Mouse (Mus musculus) midbrain, embryonic 16.5 days (tissue): Measurements from ENCODE around the gene Rcn1. TPM values are rescaled to one million over a fixed set of nuclear protein-coding genes. Genes with fewer than 3 reads are reported as not detected.

Experiments
- ATAC-seq: fragments of 200-750 bp; cut with Nextera tagmentation; 2 replicates; pipeline ENCODE4 v1.8.0; 2017; ENCODE audit warnings: moderate TSS enrichment
- H3K27ac ChIP-seq: fragments of 300-500 bp; sonication (generic); 2 replicates; pipeline ENCODE4 v1.5.1; 2014; ENCODE audit warnings: mild to moderate bottlenecking, low read length, mixed read lengths
- H3K27me3 ChIP-seq: fragments of 300-500 bp; sonication (generic); 2 replicates; pipeline ENCODE4 v1.6.1; 2014; ENCODE audit warnings: low read depth, low read length, mixed read lengths; ENCODE audit not compliant: control insufficient read depth, insufficient read depth
- H3K36me3 ChIP-seq: fragments of 300-500 bp; sonication (generic); 2 replicates; pipeline ENCODE4 v1.6.1; 2014; ENCODE audit warnings: mild to moderate bottlenecking, low read length, moderate library complexity, mixed read lengths; ENCODE audit not compliant: control insufficient read depth, insufficient read depth
- H3K4me1 ChIP-seq: fragments of 300-500 bp; sonication (generic); 2 replicates; pipeline ENCODE4 v1.6.1; 2014; ENCODE audit warnings: mild to moderate bottlenecking, low read length, mixed read lengths; ENCODE audit not compliant: control insufficient read depth, insufficient read depth
- H3K4me2 ChIP-seq: fragments of 300-500 bp; sonication (generic); 2 replicates; pipeline ENCODE4 v1.6.1; 2014; ENCODE audit warnings: mild to moderate bottlenecking, low read length, mixed read lengths
- H3K4me3 ChIP-seq: fragments of 300-500 bp; sonication (generic); 2 replicates; pipeline ENCODE4 v1.5.1; 2014; ENCODE audit warnings: low read depth, mild to moderate bottlenecking, low read length, moderate library complexity, mixed read lengths
- H3K9ac ChIP-seq: fragments of 300-500 bp; sonication (generic); 2 replicates; pipeline ENCODE4 v1.6.1; 2014; ENCODE audit warnings: low read depth, low read length, mixed read lengths
- H3K9me3 ChIP-seq: fragments of 300-500 bp; sonication (generic); replicated peaks from 2 replicates; pipeline ENCODE4 v1.6.1; 2014; ENCODE audit warnings: mild to moderate bottlenecking, low read length, mixed read lengths; ENCODE audit not compliant: control insufficient read depth, poor library complexity, severe bottlenecking
- WGBS: fragments of 180-500 bp; shearing (Covaris S2); extraction: QIAGEN DNeasy Blood & Tissue Kit; methylation state at CpG from one replicate; pipeline ENCODE4 v1.1.7; 2014; 5-methylcytosine and 5-hydroxymethylcytosine counted together
- polyA plus RNA-seq: library from polyadenylated mRNA; unstranded; fragments of >200 nt; fragmentation: Nextera tagmentation; extraction: Ambion mirVana; gene quantifications from 2 replicates; pipeline ENCODE4 v1.2.1, GENCODE M21; 2015

Gene Rcn1
- 63.8 and 65.7 TPM in 2 replicates for polyA plus RNA-seq

DNA sequence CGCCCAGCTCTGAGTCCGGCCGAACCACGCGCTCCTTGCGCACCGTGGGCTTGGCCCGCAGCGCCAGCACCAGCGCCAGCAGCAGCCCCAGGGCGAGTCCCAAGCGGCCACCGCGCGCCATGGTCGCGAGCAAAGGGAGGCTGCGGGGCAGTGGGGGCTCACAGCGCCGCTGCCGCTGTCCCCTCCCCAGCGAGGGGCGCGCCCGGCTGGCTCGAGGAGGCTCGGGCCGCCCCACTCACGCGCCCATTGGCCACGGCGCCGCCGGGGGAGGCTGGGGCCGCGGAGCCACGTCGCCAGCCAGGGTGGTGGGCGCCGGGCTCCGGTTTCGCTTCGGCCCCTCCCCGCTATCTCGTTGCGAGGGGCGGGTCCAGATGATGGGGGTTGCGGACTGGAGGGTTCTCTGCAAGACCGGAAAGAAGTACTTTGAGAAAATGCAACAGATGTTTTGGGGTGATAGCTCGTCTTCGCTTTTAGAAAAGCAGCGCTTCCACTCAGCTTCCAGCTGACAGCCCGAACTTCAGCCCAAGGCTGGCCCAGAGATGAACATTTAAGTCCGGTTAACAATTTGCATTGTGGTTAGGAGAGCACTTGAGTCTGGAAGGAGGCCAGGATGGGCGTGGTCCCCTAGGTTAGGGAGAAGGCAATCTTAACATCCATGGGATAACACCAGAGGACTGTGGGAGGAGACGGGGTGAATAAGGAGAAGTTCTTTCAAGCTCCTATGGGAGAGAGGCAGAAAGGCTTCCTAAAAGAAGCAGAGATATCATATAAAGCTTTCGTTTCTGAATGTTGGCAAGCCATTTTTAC, at the start of gene Rcn1:
TSS of gene Rcn1 (minus strand) at position 235 of the 807 bp plus-strand sequence.
- Histone ChIP-seq H3K9ac (peak within 1 kb of the TSS; percentile 74), H3K27me3 (peaks cover 7% of the 10 kb centered on the region), H3K36me3 (no peaks in the 10 kb centered on the region), H3K4me2 (peak within 1 kb of the TSS; percentile 98), H3K4me3 (peak within 1 kb of the TSS; percentile 68), H3K4me1 (peaks cover 4% of the 10 kb centered on the region), H3K27ac (peak within 1 kb of the TSS; percentile 61; the same call in 1 of the 2 replicates), H3K9me3 (no peaks in the 10 kb centered on the region)
- peak; percentile 91 for ATAC-seq
- 2% methylated on average over 45 of the region's 57 CpGs for WGBS

DNA sequence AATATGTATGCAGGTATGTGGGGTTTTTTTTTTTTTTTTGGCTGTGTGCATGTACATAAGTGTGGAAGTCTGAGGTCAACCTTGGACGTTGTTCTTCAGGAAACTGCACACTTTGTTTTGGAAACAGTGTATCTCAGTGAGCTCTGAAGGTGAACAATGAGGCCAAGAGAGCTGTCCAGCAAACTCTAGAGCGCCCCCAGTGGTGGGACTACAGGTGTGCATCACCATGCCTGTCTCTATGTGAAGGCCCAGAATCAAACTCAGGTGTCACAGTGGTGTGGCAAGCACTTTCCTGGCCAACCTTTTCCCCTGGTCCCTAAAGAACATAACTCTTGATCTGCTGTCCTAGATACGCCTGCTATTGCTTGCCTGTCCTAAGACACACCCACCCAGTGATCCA, 45.0 kb upstream of the Rcn1 start:
- Histone ChIP-seq H3K4me1 (no peaks in the 10 kb centered on the region; the same call in 1 of the 2 replicates), H3K4me2 (no peak overlapping the region), H3K9me3 (no peaks in the 10 kb centered on the region), H3K27ac (no peak overlapping the region), H3K27me3 (no peaks in the 10 kb centered on the region), H3K4me3 (no peak overlapping the region), H3K9ac (no peak overlapping the region), H3K36me3 (no peaks in the 10 kb centered on the region)
- ATAC-seq, result no peak
- 36% methylated on average over 3 of the region's 3 CpGs for WGBS

- no peak overlapping the region for H3K4me2 ChIP-seq
- H3K36me3 ChIP-seq, result no peaks in the 10 kb centered on the region
- no peak overlapping the region for H3K9ac ChIP-seq
- WGBS, result 89% methylated on average over 4 of the region's 4 CpGs
- H3K27me3 ChIP-seq, result no peaks in the 10 kb centered on the region
- no peak for ATAC-seq
- no peak overlapping the region for H3K4me3 ChIP-seq
- H3K9me3 ChIP-seq, result no peaks in the 10 kb centered on the region
- no peaks in the 10 kb centered on the region for H3K4me1 ChIP-seq
- no peak overlapping the region for H3K27ac ChIP-seq
These were observed 39.9 kb upstream of the Rcn1 start for GRCm38 (mm10) chr2:105439022-105439421.

DNA sequence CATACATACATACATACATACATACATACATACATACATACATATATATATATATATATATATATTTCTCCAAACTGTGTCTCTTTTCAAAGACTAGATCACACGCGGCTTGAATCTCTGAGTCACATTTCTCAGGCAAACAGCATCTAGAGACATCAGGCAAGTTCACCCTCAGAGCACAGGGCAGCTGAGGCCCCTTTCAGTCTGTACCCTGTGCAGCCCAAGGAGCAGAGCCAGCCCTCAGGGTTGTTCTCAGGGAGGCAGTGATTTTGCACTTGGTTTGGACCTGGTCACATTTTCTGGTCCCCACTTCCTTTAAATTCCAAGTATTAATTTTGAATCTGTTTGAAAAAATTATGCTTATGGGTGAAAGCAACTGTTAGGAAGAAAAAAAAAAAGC, 39.4 kb upstream of the Rcn1 start:
- H3K9me3 ChIP-seq, result no peaks in the 10 kb centered on the region
- H3K4me1 ChIP-seq, result no peaks in the 10 kb centered on the region
- no peaks in the 10 kb centered on the region for H3K36me3 ChIP-seq
- no peak overlapping the region for H3K27ac ChIP-seq
- ATAC-seq, result no peak
- no peak overlapping the region for H3K4me3 ChIP-seq
- WGBS, result 87% methylated on average over 2 of the region's 2 CpGs
- no peak overlapping the region for H3K4me2 ChIP-seq
- H3K9ac ChIP-seq, result no peak overlapping the region
- H3K27me3 ChIP-seq, result no peaks in the 10 kb centered on the region

GRCm38 (mm10) chr2:105432927-105433326, 33.8 kb upstream of the Rcn1 start:
- 20% methylated on average over 10 of the region's 10 CpGs for WGBS
- ATAC-seq, result no peak

DNA sequence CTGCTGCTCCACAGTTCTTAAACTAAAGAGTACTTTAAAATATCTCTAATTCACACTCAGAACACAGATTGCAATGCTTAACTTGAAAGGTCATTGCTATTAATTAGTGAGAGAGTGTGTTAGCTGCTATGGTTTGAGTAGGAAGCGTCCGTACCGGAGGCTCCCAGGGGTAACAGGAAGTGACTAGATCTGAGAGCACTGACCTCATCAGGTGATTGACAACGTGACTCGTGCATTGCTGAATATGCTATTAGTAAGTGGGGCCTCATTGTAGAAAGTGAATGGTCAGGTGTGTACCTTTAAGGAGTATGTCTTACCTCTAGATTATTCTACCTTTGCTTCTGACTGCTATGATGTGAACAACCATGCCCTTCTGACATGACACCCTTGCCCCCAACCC, 31.3 kb upstream of the Rcn1 start:
- Histone ChIP-seq H3K4me2 (no peak overlapping the region), H3K9ac (no peak overlapping the region), H3K4me3 (no peak overlapping the region), H3K27ac (no peak overlapping the region), H3K9me3 (no peaks in the 10 kb centered on the region), H3K4me1 (peaks cover 5% of the 10 kb centered on the region; the same call in 1 of the 2 replicates), H3K27me3 (peaks cover 8% of the 10 kb centered on the region), H3K36me3 (no peaks in the 10 kb centered on the region)
- 82% methylated on average over 5 of the region's 5 CpGs for WGBS
- no peak for ATAC-seq

More at GRCm38 (mm10) chr2:105432927-105433326, 33.8 kb upstream of the Rcn1 start:
- Histone ChIP-seq H3K9ac (no peak overlapping the region), H3K36me3 (no peaks in the 10 kb centered on the region), H3K4me2 (peak overlapping the region; percentile 21; the same call in 1 of the 2 replicates), H3K4me3 (no peak overlapping the region), H3K9me3 (no peaks in the 10 kb centered on the region), H3K4me1 (peaks cover 5% of the 10 kb centered on the region; the same call in 1 of the 2 replicates), H3K27ac (no peak overlapping the region), H3K27me3 (peaks cover 2% of the 10 kb centered on the region; the same call in 1 of the 2 replicates)

DNA sequence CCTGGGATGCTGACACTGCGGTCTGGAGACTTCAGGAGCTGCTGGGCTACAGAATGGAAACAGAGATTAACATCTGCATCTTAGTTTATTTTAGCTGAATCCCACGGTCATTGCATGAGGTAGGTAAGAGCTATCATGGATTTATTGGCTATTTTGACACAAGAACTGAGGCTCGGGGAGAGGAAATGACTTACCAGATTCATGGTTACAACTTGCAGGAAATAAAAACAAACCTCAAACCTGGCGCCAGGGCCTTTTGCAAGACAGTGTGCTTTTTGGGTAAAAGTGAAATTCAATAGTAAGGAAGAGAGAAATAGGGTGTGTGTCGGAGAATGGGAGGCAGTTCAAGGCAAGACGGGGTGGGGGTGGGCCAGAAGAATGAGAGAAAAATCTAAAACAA, 30.8 kb upstream of the Rcn1 start:
- Histone ChIP-seq H3K4me3 (no peak overlapping the region), H3K27ac (no peak overlapping the region), H3K9me3 (no peaks in the 10 kb centered on the region), H3K9ac (no peak overlapping the region), H3K4me1 (peaks cover 5% of the 10 kb centered on the region; the same call in 1 of the 2 replicates), H3K4me2 (no peak overlapping the region), H3K36me3 (no peaks in the 10 kb centered on the region), H3K27me3 (peaks cover 8% of the 10 kb centered on the region)
- ATAC-seq, result no peak
- WGBS, result 91% methylated on average over 6 of the region's 6 CpGs

GRCm38 (mm10) chr2:105428467-105428866, 29.3 kb upstream of the Rcn1 start:
- Histone ChIP-seq H3K27ac (no peak overlapping the region), H3K9me3 (no peaks in the 10 kb centered on the region), H3K4me3 (no peak overlapping the region), H3K36me3 (no peaks in the 10 kb centered on the region), H3K27me3 (peaks cover 8% of the 10 kb centered on the region), H3K9ac (no peak overlapping the region), H3K4me1 (peaks cover 5% of the 10 kb centered on the region; the same call in 1 of the 2 replicates), H3K4me2 (peak overlapping the region; percentile 7; the same call in 1 of the 2 replicates)
- 14% methylated on average over 6 of the region's 6 CpGs for WGBS
- no peak for ATAC-seq

DNA sequence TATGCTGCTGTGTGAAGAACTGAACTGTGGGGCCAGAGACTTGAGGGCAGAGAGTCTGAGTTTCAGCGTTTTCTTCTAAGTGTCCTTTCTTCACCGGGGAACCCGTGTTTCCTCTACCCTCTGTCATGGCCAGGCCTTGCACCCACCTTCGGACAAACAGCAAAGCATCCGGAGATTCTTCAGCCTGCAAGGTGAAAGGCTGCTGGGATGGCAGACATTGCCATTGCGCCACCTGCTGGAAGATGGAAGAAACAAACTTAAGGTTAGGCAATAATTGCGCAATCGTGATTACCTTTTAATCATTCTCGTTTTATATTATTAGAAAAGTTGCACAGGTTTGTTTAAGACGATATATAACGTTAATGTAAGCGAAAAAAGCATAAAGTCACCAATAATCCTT, 28.9 kb upstream of the Rcn1 start:
- no peak overlapping the region for H3K4me2 ChIP-seq
- no peak overlapping the region for H3K27ac ChIP-seq
- peaks cover 4% of the 10 kb centered on the region; the same call in 1 of the 2 replicates for H3K4me1 ChIP-seq
- WGBS, result 4% methylated on average over 12 of the region's 12 CpGs
- H3K9me3 ChIP-seq, result no peaks in the 10 kb centered on the region
- peaks cover 8% of the 10 kb centered on the region for H3K27me3 ChIP-seq
- no peak overlapping the region for H3K4me3 ChIP-seq
- H3K9ac ChIP-seq, result no peak overlapping the region
- ATAC-seq, result peak; percentile 69
- no peaks in the 10 kb centered on the region for H3K36me3 ChIP-seq
